ENCODE assay signal across 16 mouse cellular contexts in the genomic region with DNA sequence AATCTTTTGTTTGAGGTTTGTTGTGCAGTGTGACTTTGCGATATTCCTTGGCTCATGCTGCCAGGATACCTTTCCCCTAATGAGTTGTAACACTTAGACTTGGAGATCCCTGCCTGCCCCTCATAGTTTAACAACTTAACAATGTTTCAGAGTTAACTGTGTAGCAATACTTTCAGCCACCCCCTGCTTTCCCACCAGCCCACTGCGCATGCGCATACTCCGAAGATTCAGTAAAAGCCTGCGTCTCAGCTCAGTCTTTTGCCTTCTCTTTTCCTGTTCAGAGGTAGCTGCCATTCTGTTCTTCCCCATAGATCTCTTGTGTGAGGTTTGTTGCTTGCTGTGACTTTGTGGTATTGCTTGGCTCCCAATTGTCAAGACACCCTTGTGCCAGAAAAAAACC.
"Had no signal": no experiment of that assay in that cellular context is flagged by ENCODE, and none has a peak within 500 bp of the region (broad histone marks: within the 10 kb centered on the region; RNA-seq: fewer than 3 reads in every experiment).

No protein-coding gene starts in this region.

- H3K9ac ChIP-seq: neural tube, embryonic 12.5 days; neural tube, embryonic 13.5 days; neural tube, embryonic 15.5 days; stomach, embryonic 15.5 days had no signal

- DNase-seq: right cerebral cortex, adult 18-20 months; right cerebral cortex, postnatal 14 days; right cerebral cortex, postnatal 25 days; right cerebral cortex, postnatal 4 days; spleen, adult 18-20 months; thymus, adult 18-20 months; thymus, adult 2 months; thymus, postnatal 14 days; thymus, postnatal 25 days; thymus, postnatal 36 days; thymus, postnatal 4 days had no signal

- H3K27ac ChIP-seq: neural tube, embryonic 12.5 days; neural tube, embryonic 13.5 days; neural tube, embryonic 15.5 days; stomach, embryonic 15.5 days; stomach, postnatal 0 days had no signal

- H3K27me3 ChIP-seq: neural tube, embryonic 12.5 days; neural tube, embryonic 13.5 days; neural tube, embryonic 15.5 days had no signal

- H3K4me2 ChIP-seq: neural tube, embryonic 12.5 days; neural tube, embryonic 13.5 days; neural tube, embryonic 15.5 days; stomach, embryonic 15.5 days had no signal

- H3K4me3 ChIP-seq: neural tube, embryonic 12.5 days; neural tube, embryonic 13.5 days; neural tube, embryonic 15.5 days; stomach, embryonic 15.5 days had no signal

- H3K36me3 ChIP-seq: neural tube, embryonic 12.5 days; neural tube, embryonic 13.5 days; neural tube, embryonic 15.5 days; stomach, embryonic 15.5 days had no signal

- H3K9me3 ChIP-seq: neural tube, embryonic 12.5 days; neural tube, embryonic 13.5 days; neural tube, embryonic 15.5 days; stomach, embryonic 15.5 days had no signal
